Mouse (Mus musculus) MEL (cell line): ENCODE measurements around the gene Abcc4. TPM values are rescaled to one million over a fixed set of nuclear protein-coding genes. Genes with fewer than 3 reads are reported as not detected.
A peak's percentile ranks its signal among the peaks of the same experiment; 100 is the strongest.

Experiments
- DNase-seq: peaks from one replicate; pipeline ENCODE4 v3.0.0; 2011; ENCODE audit warnings: low read depth, low spot score
- H3K27ac ChIP-seq: 2 replicates; pipeline ENCODE4 v1.5.1; 2012; ENCODE audit warnings: low read depth, mild to moderate bottlenecking, control low read depth, low read length, moderate library complexity; ENCODE audit not compliant: control insufficient read depth
- H3K27me3 ChIP-seq, 2 experiments: fragments of 150-350 bp in 1 of 2; sonication (generic) in 1 of 2; 2 replicates each; pipeline ENCODE4 v1.6.1; 2012; ENCODE audit warnings: low read length in 2 of 2, mild to moderate bottlenecking in 2 of 2, improper control_type of control experiment in 1 of 2, moderate library complexity in 1 of 2; ENCODE audit not compliant: insufficient read depth in 2 of 2, control insufficient read depth in 1 of 2
- H3K36me3 ChIP-seq, 2 experiments: 2 replicates each; pipeline ENCODE4 v1.6.1; 2012 to 2014; ENCODE audit warnings: low read length in 2 of 2, improper control_type of control experiment in 1 of 2, inconsistent platforms in 1 of 2, mild to moderate bottlenecking in 1 of 2; ENCODE audit not compliant: insufficient read depth in 2 of 2, control insufficient read depth in 1 of 2
- H3K4me1 ChIP-seq, 2 experiments: fragments of 150-350 bp in 1 of 2; sonication (generic) in 1 of 2; 2 replicates each; pipeline ENCODE4 v1.6.1; 2012; ENCODE audit warnings: low read length in 2 of 2, improper control_type of control experiment in 1 of 2, mild to moderate bottlenecking in 1 of 2; ENCODE audit not compliant: insufficient read depth in 2 of 2, control insufficient read depth in 1 of 2
- H3K4me3 ChIP-seq, 2 experiments: fragments of 150-350 bp in 1 of 2; sonication (generic) in 1 of 2; 2 replicates each; pipeline ENCODE4 v1.5.1; 2012; ENCODE audit warnings: low read depth in 2 of 2, low read length in 2 of 2, mild to moderate bottlenecking in 2 of 2, moderate library complexity in 2 of 2, control low read depth in 1 of 2, improper control_type of control experiment in 1 of 2; ENCODE audit not compliant: control insufficient read depth in 1 of 2, insufficient read depth in 1 of 2
- H3K79me2 ChIP-seq: 2 replicates; pipeline ENCODE4 v1.6.1; 2012; ENCODE audit warnings: mild to moderate bottlenecking, low read length, moderate library complexity; ENCODE audit not compliant: control insufficient read depth, poor library complexity, insufficient read depth
- H3K9ac ChIP-seq: 2 replicates; pipeline ENCODE4 v1.6.1; 2012; ENCODE audit warnings: low read depth, mild to moderate bottlenecking, control low read depth, low read length, moderate library complexity; ENCODE audit not compliant: control insufficient read depth, poor library complexity, severe bottlenecking
- H3K9me3 ChIP-seq: fragments of 150-350 bp; sonication (generic); replicated peaks from 2 replicates; pipeline ENCODE4 v1.6.1; 2012; ENCODE audit warnings: mild to moderate bottlenecking, low read length, improper control_type of control experiment, moderate library complexity; ENCODE audit not compliant: insufficient read depth
- CHD1 ChIP-seq: IDR thresholded peaks from 2 replicates; pipeline ENCODE4 v1.6.1; 2012; ENCODE audit warnings: low read depth, mild to moderate bottlenecking, inconsistent platforms, low read length, improper control_type of control experiment
- CHD2 ChIP-seq: IDR thresholded peaks from 2 replicates; pipeline ENCODE4 v1.6.1; 2011; ENCODE audit warnings: low read length, improper control_type of control experiment
- CTCF ChIP-seq, 3 experiments: IDR thresholded peaks in 2 of 3; conservative IDR thresholded peaks in 1 of 3; 2 replicates each; pipeline ENCODE4 v1.5.1; 2011 to 2012; ENCODE audit warnings: low read length in 3 of 3, low read depth in 2 of 3, mild to moderate bottlenecking in 2 of 3, improper control_type of control experiment in 1 of 3, inconsistent platforms in 1 of 3, mixed read lengths in 1 of 3, moderate library complexity in 1 of 3; ENCODE audit not compliant: control insufficient read depth in 1 of 3, insufficient read depth in 1 of 3, poor library complexity in 1 of 3, severe bottlenecking in 1 of 3
- E2F4 ChIP-seq: IDR thresholded peaks from 2 replicates; pipeline ENCODE4 v1.6.1; 2011; ENCODE audit warnings: low read depth, low read length, improper control_type of control experiment, borderline replicate concordance
- EP300 ChIP-seq, 2 experiments: IDR thresholded peaks; 2 replicates each; pipeline ENCODE4 v1.6.1; 2011; ENCODE audit warnings: improper control_type of control experiment in 2 of 2, low read length in 2 of 2, low read depth in 1 of 2, mild to moderate bottlenecking in 1 of 2
- ETS1 ChIP-seq: IDR thresholded peaks from 2 replicates; pipeline ENCODE4 v1.6.1; 2012; ENCODE audit warnings: low read depth, mild to moderate bottlenecking, inconsistent platforms, low read length, improper control_type of control experiment, moderate library complexity
- GABPA ChIP-seq: IDR thresholded peaks from 2 replicates; pipeline ENCODE4 v1.6.1; 2012; ENCODE audit warnings: low read depth, mild to moderate bottlenecking, inconsistent platforms, low read length, improper control_type of control experiment, moderate library complexity
- GATA1 ChIP-seq: IDR thresholded peaks from 2 replicates; pipeline ENCODE4 v1.6.1; 2011; ENCODE audit warnings: low read depth, low read length, improper control_type of control experiment
- HCFC1 ChIP-seq: IDR thresholded peaks from 2 replicates; pipeline ENCODE4 v1.6.1; 2012; ENCODE audit warnings: low read depth, mild to moderate bottlenecking, inconsistent platforms, low read length, improper control_type of control experiment, moderate library complexity
- KAT2A ChIP-seq: conservative IDR thresholded peaks from 2 replicates; pipeline ENCODE4 v1.6.1; 2012; ENCODE audit warnings: low read depth, low read length, improper control_type of control experiment, inconsistent platforms
- MAZ ChIP-seq: IDR thresholded peaks from 2 replicates; pipeline ENCODE4 v1.6.1; 2012; ENCODE audit warnings: low read depth, mild to moderate bottlenecking, inconsistent platforms, low read length, improper control_type of control experiment
- MXI1 ChIP-seq: IDR thresholded peaks from 2 replicates; pipeline ENCODE4 v1.6.1; 2011; ENCODE audit warnings: mild to moderate bottlenecking, low read depth, low read length, improper control_type of control experiment
- MYB ChIP-seq: IDR thresholded peaks from 2 replicates; pipeline ENCODE4 v1.6.1; 2011; ENCODE audit warnings: mild to moderate bottlenecking, low read depth, low read length, improper control_type of control experiment
- NELFE ChIP-seq: IDR thresholded peaks from 2 replicates; pipeline ENCODE4 v1.6.1; 2011; ENCODE audit warnings: low read depth, low read length, improper control_type of control experiment
- POLR2A ChIP-seq, 2 experiments: IDR thresholded peaks; 2 replicates each; pipeline ENCODE4 v1.6.1; 2011 to 2012; ENCODE audit warnings: low read length in 2 of 2, mild to moderate bottlenecking in 2 of 2, control low read depth in 1 of 2, improper control_type of control experiment in 1 of 2, low read depth in 1 of 2, moderate library complexity in 1 of 2; ENCODE audit not compliant: control insufficient read depth in 1 of 2, insufficient read depth in 1 of 2, poor library complexity in 1 of 2
- POLR2AphosphoS5 ChIP-seq: IDR thresholded peaks from 2 replicates; pipeline ENCODE4 v1.6.1; 2012; ENCODE audit warnings: low read depth, borderline replicate concordance, mild to moderate bottlenecking, inconsistent platforms, low read length, moderate library complexity, mixed read lengths
- TCF12 ChIP-seq: IDR thresholded peaks from 2 replicates; pipeline ENCODE4 v1.6.1; 2014; ENCODE audit warnings: low read depth, mild to moderate bottlenecking, inconsistent platforms, low read length, improper control_type of control experiment, moderate library complexity
- UBTF ChIP-seq: IDR thresholded peaks from 2 replicates; pipeline ENCODE4 v1.6.1; 2012; ENCODE audit warnings: low read depth, mild to moderate bottlenecking, inconsistent platforms, low read length, improper control_type of control experiment, moderate library complexity, borderline replicate concordance; ENCODE audit not compliant: insufficient read depth
- ZMIZ1 ChIP-seq: IDR thresholded peaks from 2 replicates; pipeline ENCODE4 v1.6.1; 2012; ENCODE audit warnings: low read depth, mild to moderate bottlenecking, inconsistent platforms, low read length, improper control_type of control experiment, moderate library complexity
- ZNF384 ChIP-seq: IDR thresholded peaks from 2 replicates; pipeline ENCODE4 v1.6.1; 2012; ENCODE audit warnings: low read depth, mild to moderate bottlenecking, inconsistent platforms, low read length, improper control_type of control experiment
- polyA plus RNA-seq, 2 experiments: library from polyadenylated mRNA; stranded (reverse) in 1 of 2; unstranded in 1 of 2; fragments of >175 nt in 1 of 2; fragments of >200 nt in 1 of 2; gene quantifications; 2 replicates each; pipeline versions ENCODE4 v1.2.1 to v1.2.4; 2012; ENCODE audit warnings: low replicate concordance in 2 of 2, low read depth in 1 of 2; ENCODE audit not compliant: insufficient read length in 2 of 2, insufficient read depth in 1 of 2, missing spikeins in 1 of 2
- total RNA-seq: library from RNA; depleted of rRNA; stranded (reverse); fragments of 300-350 nt; gene quantifications from 2 replicates; pipeline ENCODE4 v1.2.3, GENCODE M21; 2012

Abcc4 gene
- total and polyA plus RNA-seq, 3 experiments: 7.1 to 8.4 TPM; not detected in 1

- Histone ChIP-seq H3K27ac (no peak overlapping the region), H3K4me1 (peaks cover 6 to 8% of the 10 kb centered on the region in 2 experiments; a peak in 3 of 4 replicates), H3K4me3 (no peak overlapping the region), H3K79me2 (peaks cover 16% of the 10 kb centered on the region), H3K9me3 (no peaks in the 10 kb centered on the region), H3K9ac (no peak overlapping the region), H3K36me3 (peaks cover 0 to 8% of the 10 kb centered on the region in 2 experiments; a peak in 2 of 4 replicates), H3K27me3 (no peaks in the 10 kb centered on the region)
- no peak for DNase-seq
- TF ChIP-seq POLR2AphosphoS5 (no peak), ZNF384 (no peak), CTCF (IDR thresholded peaks at IDR 0.05 in 2 of 3, conservative IDR thresholded peaks at IDR 0.05 in 1 of 3; ENCODE audit: control insufficient read depth in 1 of 3, insufficient read depth in 1 of 3, low read depth in 2 of 3, low read length in 3 of 3, poor library complexity in 1 of 3, severe bottlenecking in 1 of 3) (no peak), MXI1 (no peak), ETS1 (no peak), CHD2 (no peak), KAT2A (no peak), UBTF (no peak), GABPA (no peak), HCFC1 (no peak), EP300 (IDR thresholded peaks at IDR 0.05; ENCODE audit: low read depth in 1 of 2, low read length in 2 of 2) (no peak), MYB (no peak), MAZ (no peak), GATA1 (no peak)
Observed at GRCm38 (mm10) chr14:118708126-118708525, 2.1 kb upstream of the Abcc4 start.

- Histone ChIP-seq H3K9me3 (no peaks in the 10 kb centered on the region), H3K4me3 (peak overlapping the region; percentile 85 to 91), H3K79me2 (peaks cover 16% of the 10 kb centered on the region), H3K9ac (no peak overlapping the region; the same call in 1 of the 2 replicates), H3K4me1 (peaks cover 6 to 8% of the 10 kb centered on the region in 2 experiments; a peak in 3 of 4 replicates), H3K27me3 (no peaks in the 10 kb centered on the region), H3K36me3 (peaks cover 0 to 8% of the 10 kb centered on the region in 2 experiments; a peak in 2 of 4 replicates), H3K27ac (no peak overlapping the region)
- no peak for DNase-seq
- no peak for TF ChIP-seq EP300 (IDR thresholded peaks at IDR 0.05; ENCODE audit: low read depth in 1 of 2, low read length in 2 of 2)
- TF ChIP-seq CTCF (IDR thresholded peaks at IDR 0.05 in 2 of 3, conservative IDR thresholded peaks at IDR 0.05 in 1 of 3; ENCODE audit: control insufficient read depth in 1 of 3, insufficient read depth in 1 of 3, low read depth in 2 of 3, low read length in 3 of 3, poor library complexity in 1 of 3, severe bottlenecking in 1 of 3): no peak
- no peak for TF ChIP-seq CHD2
- TF ChIP-seq CHD1: no peak
- no peak for TF ChIP-seq NELFE
- no peak for TF ChIP-seq KAT2A
- no peak for TF ChIP-seq POLR2A (IDR thresholded peaks at IDR 0.05; ENCODE audit: control insufficient read depth in 1 of 2, insufficient read depth in 1 of 2, low read depth in 1 of 2, low read length in 2 of 2, poor library complexity in 1 of 2)
- TF ChIP-seq ZMIZ1: no peak
- no peak for TF ChIP-seq UBTF
- TF ChIP-seq E2F4: no peak
- TF ChIP-seq HCFC1: no peak
- TF ChIP-seq TCF12: no peak
Observed at GRCm38 (mm10) chr14:118706962-118707361, 943 bp upstream of the Abcc4 start.
